Mouse (Mus musculus): Measurements from ENCODE around the gene Stoml1. TPM values are rescaled to one million over a fixed set of nuclear protein-coding genes. Genes with fewer than 3 reads are reported as not detected.

The Stoml1 gene
- polyA plus RNA-seq, 1 experiment = 99.1 TPM

GRCm38 (mm10) chr9:58255105-58255504 is 2.1 kb downstream of the Stoml1 start:
- H3K4me1 ChIP-seq (ENCODE audit: control insufficient read depth, insufficient read depth, low read length) = peaks cover 9% of the 10 kb centered on the region
- no peak for TF ChIP-seq POLR2A (IDR thresholded peaks at IDR 0.05; ENCODE audit: borderline replicate concordance, insufficient read depth, low read length)
- TF ChIP-seq CTCF (IDR thresholded peaks at IDR 0.05; ENCODE audit: borderline replicate concordance, insufficient read depth, low read depth, low read length) = no peak

GRCm38 (mm10) chr9:58255704-58256685 is 3.0 kb downstream of the Stoml1 start:
- Histone ChIP-seq H3K27ac (ENCODE audit: insufficient read depth, low read length) (no peak overlapping the region), H3K4me3 (replicated peaks; ENCODE audit: insufficient read depth, low read depth, low read length) (no peak overlapping the region), H3K27me3 (ENCODE audit: control insufficient read depth, insufficient read depth, low read length) (no peaks in the 10 kb centered on the region), H3K4me1 (ENCODE audit: control insufficient read depth, insufficient read depth, low read length) (peaks cover 9% of the 10 kb centered on the region)
- TF ChIP-seq POLR2A (IDR thresholded peaks at IDR 0.05; ENCODE audit: borderline replicate concordance, insufficient read depth, low read length) = no peak
- TF ChIP-seq CTCF (IDR thresholded peaks at IDR 0.05; ENCODE audit: borderline replicate concordance, insufficient read depth, low read depth, low read length) = no peak
- no peak for DNase-seq
- 91% methylated on average over 10 of the region's 10 CpGs for WGBS

More at GRCm38 (mm10) chr9:58255105-58255504, 2.1 kb downstream of the Stoml1 start:
- H3K27ac ChIP-seq (ENCODE audit: insufficient read depth, low read length) = no peak overlapping the region
- DNase-seq = no peak
- no peak overlapping the region for H3K4me3 ChIP-seq (replicated peaks; ENCODE audit: insufficient read depth, low read depth, low read length)
- H3K27me3 ChIP-seq (ENCODE audit: control insufficient read depth, insufficient read depth, low read length) = no peaks in the 10 kb centered on the region
- WGBS = 48% methylated on average over 2 of the region's 2 CpGs

- 94% methylated on average over 5 of the region's 5 CpGs for WGBS
- no peaks in the 10 kb centered on the region for H3K4me1 ChIP-seq (ENCODE audit: control insufficient read depth, insufficient read depth, low read length)
- DNase-seq = no peak
- no peaks in the 10 kb centered on the region for H3K27me3 ChIP-seq (ENCODE audit: control insufficient read depth, insufficient read depth, low read length)
- no peak for TF ChIP-seq POLR2A (IDR thresholded peaks at IDR 0.05; ENCODE audit: borderline replicate concordance, insufficient read depth, low read length)
- TF ChIP-seq CTCF (IDR thresholded peaks at IDR 0.05; ENCODE audit: borderline replicate concordance, insufficient read depth, low read depth, low read length) = no peak
- no peak overlapping the region for H3K4me3 ChIP-seq (replicated peaks; ENCODE audit: insufficient read depth, low read depth, low read length)
- no peak overlapping the region for H3K27ac ChIP-seq (ENCODE audit: insufficient read depth, low read length)
Observed at GRCm38 (mm10) chr9:58262507-58262906, 9.5 kb downstream of the Stoml1 start.

GRCm38 (mm10) chr9:58265368-58265767 is 12.4 kb downstream of the Stoml1 start:
- Histone ChIP-seq H3K4me3 (replicated peaks; ENCODE audit: insufficient read depth, low read depth, low read length) (no peak overlapping the region), H3K4me1 (ENCODE audit: control insufficient read depth, insufficient read depth, low read length) (no peaks in the 10 kb centered on the region), H3K27me3 (ENCODE audit: control insufficient read depth, insufficient read depth, low read length) (no peaks in the 10 kb centered on the region), H3K27ac (ENCODE audit: insufficient read depth, low read length) (no peak overlapping the region)
- 32% methylated on average over 3 of the region's 3 CpGs for WGBS
- no peak for TF ChIP-seq POLR2A (IDR thresholded peaks at IDR 0.05; ENCODE audit: borderline replicate concordance, insufficient read depth, low read length)
- TF ChIP-seq CTCF (IDR thresholded peaks at IDR 0.05; ENCODE audit: borderline replicate concordance, insufficient read depth, low read depth, low read length) = no peak
- no peak for DNase-seq

DNA sequence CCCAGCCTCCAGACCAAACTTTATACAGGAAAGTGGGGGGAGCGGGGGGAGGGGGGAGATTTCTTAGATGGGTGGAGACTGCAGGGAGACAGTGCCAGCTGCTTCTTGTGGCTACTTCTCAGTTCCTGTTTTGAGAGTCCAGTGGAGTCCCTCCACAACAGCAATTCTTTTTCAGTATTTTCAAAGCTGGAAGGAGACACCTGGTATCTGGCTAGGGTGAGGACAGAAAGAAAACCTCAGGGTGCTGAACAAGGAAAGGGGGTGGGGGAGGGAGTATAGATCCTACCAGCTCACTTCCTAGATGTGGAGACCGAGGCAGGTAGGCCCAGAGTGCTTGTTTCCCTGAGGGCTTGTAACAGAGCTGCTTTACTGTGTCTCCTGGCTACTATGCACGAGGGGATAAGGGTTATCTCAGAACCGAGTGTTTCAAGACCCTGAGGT is 13.6 kb downstream of the Stoml1 start:
- no peak overlapping the region for H3K4me3 ChIP-seq (replicated peaks; ENCODE audit: insufficient read depth, low read depth, low read length)
- H3K27ac ChIP-seq (ENCODE audit: insufficient read depth, low read length) = no peak overlapping the region
- DNase-seq = no peak
- TF ChIP-seq CTCF (IDR thresholded peaks at IDR 0.05; ENCODE audit: borderline replicate concordance, insufficient read depth, low read depth, low read length) (no peak), POLR2A (IDR thresholded peaks at IDR 0.05; ENCODE audit: borderline replicate concordance, insufficient read depth, low read length) (no peak)
- no peaks in the 10 kb centered on the region for H3K4me1 ChIP-seq (ENCODE audit: control insufficient read depth, insufficient read depth, low read length)
- H3K27me3 ChIP-seq (ENCODE audit: control insufficient read depth, insufficient read depth, low read length) = no peaks in the 10 kb centered on the region
- 39% methylated on average over 4 of the region's 4 CpGs for WGBS

DNA sequence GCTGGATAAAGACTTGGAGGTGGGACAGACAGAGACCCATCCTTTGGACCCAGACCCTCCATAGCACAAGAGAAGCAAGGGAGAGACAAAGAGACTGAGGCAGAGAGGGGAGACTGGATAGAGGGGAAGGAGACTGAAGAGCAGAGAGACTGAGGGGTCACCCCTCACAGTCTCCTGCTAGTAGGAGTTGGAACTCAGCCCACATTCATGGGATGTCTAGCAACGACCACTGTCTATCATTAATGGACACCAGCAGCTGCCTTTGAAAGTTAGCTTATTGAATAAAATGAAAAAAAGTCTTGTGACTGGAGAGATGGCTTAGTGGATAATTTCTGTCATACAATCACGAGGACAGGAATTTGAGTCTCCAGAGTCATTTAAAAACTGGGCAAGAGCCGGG is 14.1 kb downstream of the Stoml1 start:
- Histone ChIP-seq H3K27ac (ENCODE audit: insufficient read depth, low read length) (no peak overlapping the region), H3K4me1 (ENCODE audit: control insufficient read depth, insufficient read depth, low read length) (no peaks in the 10 kb centered on the region), H3K27me3 (ENCODE audit: control insufficient read depth, insufficient read depth, low read length) (no peaks in the 10 kb centered on the region), H3K4me3 (replicated peaks; ENCODE audit: insufficient read depth, low read depth, low read length) (no peak overlapping the region)
- WGBS = 56% methylated on average over 3 of the region's 3 CpGs
- no peak for DNase-seq
- TF ChIP-seq CTCF (IDR thresholded peaks at IDR 0.05; ENCODE audit: borderline replicate concordance, insufficient read depth, low read depth, low read length) (no peak), POLR2A (IDR thresholded peaks at IDR 0.05; ENCODE audit: borderline replicate concordance, insufficient read depth, low read length) (no peak)

DNA sequence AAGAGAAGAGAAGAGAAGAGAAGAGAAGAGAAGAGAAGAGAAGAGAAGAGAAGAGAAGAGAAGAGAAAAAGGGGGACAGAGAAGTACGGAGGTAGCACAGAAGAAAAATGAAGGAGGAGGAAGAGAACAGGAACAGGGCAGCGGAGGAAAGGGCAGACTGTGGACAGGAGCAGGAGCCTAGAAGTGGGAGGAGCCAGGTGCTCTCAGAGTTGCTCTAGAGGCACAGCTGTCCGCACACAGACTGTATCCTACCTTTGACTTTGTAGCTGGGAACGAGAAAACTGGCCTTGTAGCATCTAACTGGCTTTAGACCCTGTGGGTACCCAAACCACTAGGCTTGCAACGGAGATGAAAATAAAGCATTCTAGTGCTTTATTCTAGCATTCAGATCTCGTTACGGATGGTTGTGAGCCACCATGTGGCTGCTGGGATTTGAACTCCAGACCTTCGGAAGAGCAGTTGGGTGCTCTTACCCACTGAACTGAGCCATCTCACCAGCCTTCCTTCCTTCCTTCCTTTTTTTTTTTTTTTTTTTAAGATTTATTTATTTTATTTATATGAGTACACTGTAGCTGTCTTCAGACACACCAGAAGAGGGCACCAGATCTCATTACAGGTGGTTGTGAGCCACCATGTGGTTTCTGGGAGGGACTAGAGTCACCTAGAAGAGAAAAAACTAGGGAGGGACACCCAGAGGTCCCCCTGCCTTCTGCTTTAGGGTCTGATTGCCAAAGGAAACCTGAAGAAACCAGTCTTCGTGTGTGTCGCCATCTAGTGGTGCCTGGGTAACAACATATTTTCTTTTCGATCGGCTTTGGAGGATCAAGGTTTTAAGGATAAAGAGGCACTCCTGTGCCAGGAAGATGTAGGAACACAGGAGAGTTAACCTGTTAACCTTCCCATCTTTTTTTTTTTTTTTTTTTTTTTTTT is 15.7 kb downstream of the Stoml1 start:
- Histone ChIP-seq H3K27ac (ENCODE audit: insufficient read depth, low read length) (no peak overlapping the region), H3K4me3 (replicated peaks; ENCODE audit: insufficient read depth, low read depth, low read length) (no peak overlapping the region), H3K27me3 (ENCODE audit: control insufficient read depth, insufficient read depth, low read length) (no peaks in the 10 kb centered on the region), H3K4me1 (ENCODE audit: control insufficient read depth, insufficient read depth, low read length) (no peaks in the 10 kb centered on the region)
- DNase-seq = peak; percentile 36 to 47
- 57% methylated on average over 12 of the region's 12 CpGs for WGBS
- TF ChIP-seq CTCF (IDR thresholded peaks at IDR 0.05; ENCODE audit: borderline replicate concordance, insufficient read depth, low read depth, low read length) (peak; percentile 59; the same call in 1 of the 2 replicates), POLR2A (IDR thresholded peaks at IDR 0.05; ENCODE audit: borderline replicate concordance, insufficient read depth, low read length) (no peak)
